Mouse (Mus musculus) thymus, postnatal 0 days (tissue): ENCODE data around the gene Tmem165. TPM values are rescaled to one million over a fixed set of nuclear protein-coding genes. Genes with fewer than 3 reads are reported as not detected.

Source experiments
- DNase-seq: peaks from one replicate; pipeline ENCODE4 v3.0.0-alpha.2; 2015; ENCODE audit warnings: low spot score
- polyA plus RNA-seq: library from polyadenylated mRNA; unstranded; fragments of >200 nt; fragmentation: Nextera tagmentation; extraction: Ambion mirVana; gene quantifications from 2 replicates; pipeline ENCODE4 v1.2.1, GENCODE M21; 2015

Tmem165 gene
- polyA plus RNA-seq, 1 experiment from 2014 or later: 73.1 TPM

GRCm38 (mm10) chr5:76171039-76171438 lies 12.6 kb upstream of the Tmem165 start:
- no peak for DNase-seq

- no peak for DNase-seq
These were observed 8.6 kb upstream of the Tmem165 start for GRCm38 (mm10) chr5:76175051-76175450.

GRCm38 (mm10) chr5:76176411-76176810 lies 7.3 kb upstream of the Tmem165 start:
- DNase-seq: no peak

GRCm38 (mm10) chr5:76176841-76177240 lies 6.8 kb upstream of the Tmem165 start:
- DNase-seq: no peak

- no peak for DNase-seq
These were observed 6.0 kb upstream of the Tmem165 start for GRCm38 (mm10) chr5:76177664-76178063.

GRCm38 (mm10) chr5:76179171-76179570 lies 4.5 kb upstream of the Tmem165 start:
- no peak for DNase-seq

GRCm38 (mm10) chr5:76179791-76180190 lies 3.9 kb upstream of the Tmem165 start:
- DNase-seq: no peak

- no peak for DNase-seq
These were observed 1.4 kb upstream of the Tmem165 start for GRCm38 (mm10) chr5:76182326-76182725.

- no peak for DNase-seq
These were observed 484 bp upstream of the Tmem165 start for GRCm38 (mm10) chr5:76183043-76183749.

- peak; percentile 61 for DNase-seq
These were observed 803 bp downstream of the Tmem165 start for GRCm38 (mm10) chr5:76184286-76185080.

GRCm38 (mm10) chr5:76187885-76188284 lies 4.2 kb downstream of the Tmem165 start:
- no peak for DNase-seq

GRCm38 (mm10) chr5:76190609-76191008 lies 6.9 kb downstream of the Tmem165 start:
- no peak for DNase-seq

- no peak for DNase-seq
These were observed 9.4 kb downstream of the Tmem165 start for GRCm38 (mm10) chr5:76193075-76193474.

GRCm38 (mm10) chr5:76194377-76194945 lies 10.8 kb downstream of the Tmem165 start:
- no peak for DNase-seq

GRCm38 (mm10) chr5:76199346-76199745 lies 15.7 kb downstream of the Tmem165 start:
- DNase-seq: no peak

- no peak for DNase-seq
These were observed 19.5 kb downstream of the Tmem165 start for GRCm38 (mm10) chr5:76203171-76203570.

- no peak for DNase-seq
These were observed 22.2 kb downstream of the Tmem165 start for GRCm38 (mm10) chr5:76205886-76206285.

GRCm38 (mm10) chr5:76208066-76208465 lies 24.4 kb downstream of the Tmem165 start:
- no peak for DNase-seq

GRCm38 (mm10) chr5:76216691-76217090 lies 33.0 kb downstream of the Tmem165 start:
- DNase-seq: no peak

- DNase-seq: no peak
These were observed 47.6 kb downstream of the Tmem165 start for GRCm38 (mm10) chr5:76231171-76231855.

- no peak for DNase-seq
These were observed 59.6 kb downstream of the Tmem165 start for GRCm38 (mm10) chr5:76243274-76243673.

GRCm38 (mm10) chr5:76243929-76244328 lies 60.2 kb downstream of the Tmem165 start:
- DNase-seq: no peak
